Mouse (Mus musculus): Measurements from ENCODE around the gene Hnrnpf.
"Not testable (repeated sequence)": the region's sequence is repeated elsewhere in the genome, so short reads cannot be mapped to it uniquely, and the experiment has no call there.

The Hnrnpf gene

DNA sequence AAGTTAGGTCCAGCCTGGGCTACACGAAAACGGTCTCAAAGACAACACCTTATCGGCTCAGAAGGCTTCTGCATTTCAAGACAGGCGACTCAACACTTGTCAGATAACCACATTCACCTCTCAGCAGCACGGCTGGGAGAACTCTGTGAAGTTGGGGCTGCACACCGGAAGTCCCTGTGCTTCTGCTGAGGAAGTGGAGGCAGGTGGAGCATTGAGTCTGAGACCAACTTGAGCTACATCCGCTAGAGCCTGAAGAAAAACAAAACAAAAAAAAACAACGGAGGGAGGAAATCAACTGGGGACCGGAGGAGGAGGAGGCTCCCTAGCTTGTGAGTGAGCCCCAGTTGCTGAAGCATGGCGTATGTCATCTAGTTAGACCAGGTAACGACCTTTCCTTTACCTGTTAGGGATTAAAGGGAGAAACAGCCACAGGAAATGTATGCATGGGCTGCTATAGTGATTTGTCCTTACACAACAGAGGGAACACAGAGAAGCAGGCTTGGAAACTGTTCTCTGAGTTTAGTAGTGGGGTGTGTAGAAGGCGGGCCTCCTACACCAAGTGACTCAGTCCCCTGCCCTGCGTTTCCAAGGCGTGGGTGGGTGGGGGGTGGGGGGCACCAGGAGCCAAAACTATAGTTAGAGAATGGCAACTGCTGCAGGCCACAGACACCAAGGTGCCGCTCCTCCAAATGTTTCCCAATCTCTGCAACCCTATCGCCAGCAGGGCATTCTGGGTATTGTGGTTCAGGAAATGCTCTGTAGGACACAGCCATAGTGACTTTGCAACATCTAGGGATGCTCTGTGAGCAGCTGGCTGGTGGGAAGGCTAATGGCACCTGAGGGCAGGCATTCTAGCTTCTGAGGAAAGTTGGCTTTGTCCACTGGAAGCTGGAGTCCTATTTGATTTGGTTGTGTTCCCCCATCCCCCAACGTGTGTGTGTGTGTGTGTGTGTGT, at the start of gene Hnrnpf:
Hnrnpf (plus strand) TSS at position 199 of the 955 bp plus-strand sequence.
- Histone ChIP-seq H3K36me3 (ENCODE audit: control insufficient read depth, insufficient read depth, low read length, poor library complexity, severe bottlenecking) (peaks cover 1% of the 10 kb centered on the region; the same call in 1 of the 2 replicates), H3K27me3 (ENCODE audit: control insufficient read depth, insufficient read depth, low read length, poor library complexity, severe bottlenecking) (no peaks in the 10 kb centered on the region)
- peak; percentile 89 for DNase-seq (ENCODE audit: low read depth, low spot score)

DNA sequence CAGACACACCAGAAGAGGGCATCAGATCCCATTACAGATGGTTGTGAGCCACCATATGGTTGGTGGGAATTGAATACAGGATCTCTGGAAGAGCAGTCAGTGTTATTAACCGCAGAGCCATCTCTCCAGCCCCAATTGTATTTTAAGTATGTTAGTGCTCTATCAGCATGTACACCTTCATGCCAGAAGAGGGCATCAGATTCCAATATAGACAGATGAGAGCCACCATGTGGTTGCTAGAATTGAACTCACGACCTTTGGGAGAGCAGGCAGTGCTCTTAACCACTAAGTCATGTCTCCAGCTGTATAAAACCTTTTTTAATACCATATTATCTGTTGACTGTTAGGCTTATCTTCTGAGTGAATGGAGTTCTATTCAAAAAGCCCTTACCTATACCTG, 48.4 kb upstream of the Hnrnpf start:
- H3K27me3 ChIP-seq (ENCODE audit: control insufficient read depth, insufficient read depth, low read length, poor library complexity, severe bottlenecking) = no peaks in the 10 kb centered on the region
- 0 out of 2 replicates have a peak, but pooled peaks cover 2% of the 10 kb centered on the region for H3K36me3 ChIP-seq (ENCODE audit: control insufficient read depth, insufficient read depth, low read length, poor library complexity, severe bottlenecking)
- DNase-seq (ENCODE audit: low read depth, low spot score) = peak; percentile 74

DNA sequence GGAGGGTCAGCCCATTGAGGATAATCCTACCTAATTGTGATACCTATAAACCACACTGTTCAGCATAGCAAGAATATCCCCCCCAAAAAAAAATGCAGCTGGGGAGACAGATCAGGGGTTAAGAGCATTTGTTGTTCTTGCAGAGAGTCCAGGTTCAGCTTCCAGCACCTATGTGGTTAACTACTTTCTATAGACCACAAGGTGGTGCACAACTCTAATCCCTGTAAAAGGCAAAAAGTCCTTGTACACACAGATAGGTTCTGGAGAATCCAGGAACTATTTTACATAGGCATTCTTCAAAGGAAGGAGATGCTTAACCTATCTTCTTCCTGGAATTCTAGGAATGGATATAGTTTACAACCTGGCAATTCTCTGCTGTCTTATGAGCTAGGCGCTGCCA, 42.1 kb upstream of the Hnrnpf start:
- no peak for DNase-seq (ENCODE audit: low read depth, low spot score)
- Histone ChIP-seq H3K27me3 (ENCODE audit: control insufficient read depth, insufficient read depth, low read length, poor library complexity, severe bottlenecking) (no peaks in the 10 kb centered on the region), H3K36me3 (ENCODE audit: control insufficient read depth, insufficient read depth, low read length, poor library complexity, severe bottlenecking) (no peaks in the 10 kb centered on the region)

DNA sequence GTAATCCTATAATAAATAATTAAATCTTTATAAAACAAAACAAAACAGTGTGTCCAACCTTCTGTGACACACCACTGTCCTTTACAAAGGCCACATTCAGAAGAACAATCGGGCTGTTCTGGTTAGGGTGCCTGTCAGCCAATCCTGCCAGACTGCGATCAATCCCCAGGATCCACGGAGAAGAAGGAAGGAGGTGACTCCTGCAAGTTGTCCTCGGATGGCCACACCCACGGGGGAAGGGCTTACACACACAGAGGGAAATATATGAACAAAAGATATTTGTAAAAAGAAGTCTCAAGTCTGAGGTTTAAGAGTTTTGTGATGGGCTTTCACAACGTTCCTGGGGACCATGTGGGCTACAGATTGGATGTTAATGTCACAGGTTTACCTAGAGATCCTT, 38.3 kb upstream of the Hnrnpf start, which contains the start of gene Zfp239:
Zfp239 (plus strand) TSS at position 253 of the 400 bp plus-strand sequence.
- H3K36me3 ChIP-seq (ENCODE audit: control insufficient read depth, insufficient read depth, low read length, poor library complexity, severe bottlenecking) = no peaks in the 10 kb centered on the region
- no peaks in the 10 kb centered on the region for H3K27me3 ChIP-seq (ENCODE audit: control insufficient read depth, insufficient read depth, low read length, poor library complexity, severe bottlenecking)
- no peak for DNase-seq (ENCODE audit: low read depth, low spot score)

DNA sequence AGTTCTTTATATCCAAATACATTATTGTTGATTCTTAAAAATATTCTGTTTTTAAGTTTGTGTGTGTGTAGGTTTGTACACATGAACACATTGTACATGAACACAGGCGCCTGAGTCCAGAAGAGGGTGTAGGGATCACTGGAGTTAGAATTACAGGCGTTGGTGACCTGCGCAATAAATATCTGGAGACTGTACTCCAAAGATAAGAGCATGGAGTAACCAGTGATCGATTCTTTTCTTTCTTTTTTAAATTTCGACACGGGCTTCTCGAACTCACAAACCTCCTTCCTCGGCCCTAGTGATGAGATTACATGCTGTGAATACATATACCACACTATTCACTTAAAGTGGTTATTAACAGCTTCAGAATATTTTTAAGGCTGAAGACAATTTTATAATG, 37.7 kb upstream of the Hnrnpf start:
- DNase-seq (ENCODE audit: low read depth, low spot score) = no peak
- Histone ChIP-seq H3K27me3 (ENCODE audit: control insufficient read depth, insufficient read depth, low read length, poor library complexity, severe bottlenecking) (no peaks in the 10 kb centered on the region), H3K36me3 (ENCODE audit: control insufficient read depth, insufficient read depth, low read length, poor library complexity, severe bottlenecking) (no peaks in the 10 kb centered on the region)

DNA sequence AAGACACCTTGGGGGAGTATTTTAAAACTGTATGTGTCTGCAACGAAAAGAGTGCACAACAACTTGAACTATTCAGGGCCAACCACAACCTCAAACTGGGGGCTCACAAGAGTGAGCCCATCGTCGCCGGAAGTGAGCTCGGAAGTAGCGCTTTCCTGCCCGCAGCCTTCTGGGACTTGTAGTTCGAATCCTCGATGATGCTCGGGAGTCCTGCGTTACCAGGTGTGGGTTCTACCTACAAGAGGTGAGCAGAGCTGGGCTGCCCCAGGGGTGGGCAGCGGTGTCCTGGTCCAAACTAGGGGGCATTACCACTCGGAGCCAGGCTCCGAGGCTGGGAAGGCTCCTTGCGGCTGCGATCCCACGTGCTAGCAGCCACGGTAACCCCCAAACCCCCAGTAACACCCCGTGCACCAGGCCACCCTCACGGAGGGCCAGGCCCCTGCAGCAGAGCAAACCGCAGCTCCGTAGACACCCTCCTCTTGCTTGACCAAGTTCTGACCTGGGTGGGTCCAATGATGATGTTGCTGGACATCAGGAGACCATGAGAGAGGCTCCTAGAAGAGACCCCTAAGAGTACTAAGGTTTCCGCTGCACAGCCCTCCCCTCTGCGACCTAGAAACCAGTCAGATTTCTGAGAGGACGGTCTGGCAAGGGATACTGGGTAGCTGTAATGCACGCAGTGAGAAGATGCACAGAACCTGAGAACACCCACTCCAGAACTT, 37.1 kb upstream of the Hnrnpf start:
- DNase-seq (ENCODE audit: low read depth, low spot score) = peak; percentile 74
- H3K36me3 ChIP-seq (ENCODE audit: control insufficient read depth, insufficient read depth, low read length, poor library complexity, severe bottlenecking) = no peaks in the 10 kb centered on the region
- H3K27me3 ChIP-seq (ENCODE audit: control insufficient read depth, insufficient read depth, low read length, poor library complexity, severe bottlenecking) = no peaks in the 10 kb centered on the region

DNA sequence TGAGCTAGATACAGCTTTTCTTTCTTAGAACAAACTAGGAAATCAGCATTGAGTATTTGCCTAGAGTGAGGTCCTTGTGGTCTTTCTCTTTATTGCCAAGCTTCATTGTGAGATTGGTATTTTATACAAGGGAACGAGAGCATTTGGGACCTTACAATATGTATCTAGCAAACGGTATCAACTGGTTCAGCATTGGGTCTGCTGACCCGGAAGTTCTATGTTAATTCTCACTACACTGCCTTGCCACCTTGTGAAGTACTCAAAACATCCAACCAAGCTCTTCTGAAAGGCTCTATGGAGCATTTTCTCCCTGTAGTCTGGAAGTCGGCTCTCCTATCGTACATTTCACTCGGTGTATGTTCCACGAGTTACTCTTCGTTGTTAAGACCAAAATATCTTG, 36.4 kb upstream of the Hnrnpf start:
- H3K36me3 ChIP-seq (ENCODE audit: control insufficient read depth, insufficient read depth, low read length, poor library complexity, severe bottlenecking) = no peaks in the 10 kb centered on the region
- H3K27me3 ChIP-seq (ENCODE audit: control insufficient read depth, insufficient read depth, low read length, poor library complexity, severe bottlenecking) = no peaks in the 10 kb centered on the region
- no peak for DNase-seq (ENCODE audit: low read depth, low spot score)

DNA sequence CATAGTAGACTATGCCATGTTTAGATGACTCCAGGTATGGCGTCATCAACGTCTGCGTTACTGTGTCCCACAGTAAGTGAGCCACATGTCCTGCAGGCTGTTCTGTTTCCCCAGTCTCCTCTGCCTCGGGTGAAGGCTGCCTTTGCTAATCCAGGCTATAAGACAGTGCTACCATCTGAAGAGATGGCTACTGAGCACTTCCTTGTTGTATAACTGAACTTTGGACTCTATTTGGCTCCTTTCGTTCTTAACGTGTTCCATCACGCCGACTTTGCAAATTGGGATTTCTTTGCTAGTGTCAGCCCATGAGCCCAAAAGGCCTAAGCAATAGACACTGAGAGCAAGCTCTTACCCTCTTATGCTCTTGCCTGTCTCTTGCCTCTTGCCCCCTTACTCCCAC, 31.9 kb upstream of the Hnrnpf start:
- Histone ChIP-seq H3K27me3 (ENCODE audit: control insufficient read depth, insufficient read depth, low read length, poor library complexity, severe bottlenecking) (no peaks in the 10 kb centered on the region), H3K36me3 (ENCODE audit: control insufficient read depth, insufficient read depth, low read length, poor library complexity, severe bottlenecking) (no peaks in the 10 kb centered on the region)
- no peak for DNase-seq (ENCODE audit: low read depth, low spot score)

DNA sequence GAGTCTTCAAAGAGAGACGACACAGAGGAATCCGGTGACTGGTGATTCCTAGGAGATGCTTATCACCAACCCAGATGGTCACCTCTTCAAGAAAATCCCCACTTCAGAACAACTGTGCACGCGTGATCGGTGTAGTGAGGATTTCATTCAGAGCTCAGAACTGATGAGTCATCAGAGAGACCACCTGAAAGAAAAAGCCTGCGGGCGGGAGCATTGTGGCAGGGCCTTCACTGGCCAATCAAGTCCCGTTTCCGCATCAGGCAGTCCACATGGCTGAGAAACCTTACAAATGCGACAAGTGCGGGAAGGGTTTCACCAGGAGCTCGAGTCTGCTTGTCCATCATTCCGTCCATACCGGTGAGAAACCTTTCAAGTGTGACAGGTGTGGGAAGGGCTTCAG, 29.1 kb upstream of the Hnrnpf start:
- H3K27me3 ChIP-seq (ENCODE audit: control insufficient read depth, insufficient read depth, low read length, poor library complexity, severe bottlenecking) = no peaks in the 10 kb centered on the region
- H3K36me3 ChIP-seq (ENCODE audit: control insufficient read depth, insufficient read depth, low read length, poor library complexity, severe bottlenecking) = no peaks in the 10 kb centered on the region
- DNase-seq (ENCODE audit: low read depth, low spot score) = no peak

DNA sequence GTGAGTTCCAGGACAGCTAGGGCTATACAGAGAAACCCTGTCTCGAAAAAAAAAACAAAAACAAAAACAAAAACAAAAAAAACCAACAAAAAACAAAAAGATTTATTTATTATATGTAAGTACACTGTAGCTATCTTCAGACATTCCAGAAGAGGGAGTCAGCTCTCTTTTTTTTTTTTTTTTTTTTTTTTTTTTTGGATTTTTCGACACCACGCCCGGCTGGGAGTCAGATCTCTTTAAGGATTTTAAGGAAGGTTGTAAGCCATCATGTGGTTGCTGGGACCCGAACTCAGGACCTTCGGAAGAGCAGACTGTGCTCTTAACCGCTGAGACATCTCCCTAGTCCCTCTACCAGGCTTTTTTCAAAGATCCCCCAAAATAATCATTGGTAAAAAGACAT, 26.7 kb upstream of the Hnrnpf start:
- not testable (repeated sequence) for DNase-seq (ENCODE audit: low read depth, low spot score); H3K36me3 ChIP-seq (ENCODE audit: control insufficient read depth, insufficient read depth, low read length, poor library complexity, severe bottlenecking); H3K27me3 ChIP-seq (ENCODE audit: control insufficient read depth, insufficient read depth, low read length, poor library complexity, severe bottlenecking)

DNA sequence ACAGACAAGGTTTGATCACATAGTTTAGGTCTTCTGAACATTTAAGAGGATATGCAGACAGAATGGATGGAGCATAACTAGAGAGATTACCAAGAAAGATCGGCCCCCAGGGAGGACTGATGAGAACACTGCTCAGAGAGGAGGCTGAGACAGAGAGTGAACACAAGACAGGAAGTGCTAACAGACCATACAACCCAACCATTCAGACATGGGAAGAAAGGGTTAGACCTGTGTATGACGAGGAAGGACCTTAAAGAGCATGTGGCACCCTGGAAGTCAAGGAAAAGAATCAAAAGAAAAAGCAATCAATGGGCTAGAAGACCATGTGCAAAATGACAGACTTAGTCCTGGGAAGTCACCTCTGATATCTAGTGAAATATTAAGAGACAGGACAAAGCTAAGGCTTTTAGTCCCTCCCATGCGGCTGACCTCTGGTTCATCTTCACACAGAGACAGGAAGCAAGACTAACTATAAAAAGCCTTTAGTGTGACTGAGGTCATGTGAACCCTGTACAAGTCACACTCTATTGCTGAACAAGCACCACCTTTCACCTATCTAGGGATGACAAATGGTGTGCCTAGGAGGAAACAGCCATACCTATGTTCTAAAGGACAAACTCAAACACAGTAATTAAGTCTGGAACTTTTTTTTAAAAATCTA, 25.4 kb upstream of the Hnrnpf start:
- H3K27me3 ChIP-seq (ENCODE audit: control insufficient read depth, insufficient read depth, low read length, poor library complexity, severe bottlenecking) = no peaks in the 10 kb centered on the region
- DNase-seq (ENCODE audit: low read depth, low spot score) = peak; percentile 89
- H3K36me3 ChIP-seq (ENCODE audit: control insufficient read depth, insufficient read depth, low read length, poor library complexity, severe bottlenecking) = no peaks in the 10 kb centered on the region

DNA sequence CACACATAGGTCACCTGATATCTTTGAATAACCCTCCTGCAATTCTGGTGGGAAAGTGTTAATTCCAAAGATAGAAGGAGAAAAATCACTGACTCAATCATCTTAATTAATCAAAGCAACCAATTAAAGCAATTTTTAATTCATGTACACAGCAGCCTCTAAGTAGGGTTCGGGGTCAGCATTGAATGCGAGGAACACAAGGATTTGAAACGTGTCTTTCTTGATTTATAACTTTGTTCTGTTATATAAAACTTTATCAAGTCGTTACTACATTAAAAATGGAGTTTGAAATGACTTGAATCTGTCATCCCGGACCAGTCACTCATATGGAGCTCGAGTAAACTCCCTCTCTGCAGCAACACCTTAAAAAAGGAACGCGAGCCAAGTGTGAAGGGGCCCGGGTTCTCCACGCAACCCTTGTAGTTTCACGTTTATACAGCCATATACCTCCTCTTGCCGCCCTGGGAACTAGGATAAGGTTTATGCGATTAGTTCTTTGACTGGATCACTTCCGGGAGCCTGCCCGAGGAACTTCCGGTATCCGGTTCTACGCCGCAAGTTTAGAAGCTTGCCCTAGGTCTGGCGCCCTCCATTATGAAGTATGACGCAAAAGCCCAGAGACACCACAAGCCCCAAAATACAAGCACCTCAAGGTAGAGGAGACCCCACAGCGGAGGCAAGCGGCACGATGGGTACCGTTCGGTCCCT, 21.3 kb upstream of the Hnrnpf start:
- Histone ChIP-seq H3K27me3 (ENCODE audit: control insufficient read depth, insufficient read depth, low read length, poor library complexity, severe bottlenecking) (no peaks in the 10 kb centered on the region), H3K36me3 (ENCODE audit: control insufficient read depth, insufficient read depth, low read length, poor library complexity, severe bottlenecking) (no peaks in the 10 kb centered on the region)
- DNase-seq (ENCODE audit: low read depth, low spot score) = peak; percentile 94

DNA sequence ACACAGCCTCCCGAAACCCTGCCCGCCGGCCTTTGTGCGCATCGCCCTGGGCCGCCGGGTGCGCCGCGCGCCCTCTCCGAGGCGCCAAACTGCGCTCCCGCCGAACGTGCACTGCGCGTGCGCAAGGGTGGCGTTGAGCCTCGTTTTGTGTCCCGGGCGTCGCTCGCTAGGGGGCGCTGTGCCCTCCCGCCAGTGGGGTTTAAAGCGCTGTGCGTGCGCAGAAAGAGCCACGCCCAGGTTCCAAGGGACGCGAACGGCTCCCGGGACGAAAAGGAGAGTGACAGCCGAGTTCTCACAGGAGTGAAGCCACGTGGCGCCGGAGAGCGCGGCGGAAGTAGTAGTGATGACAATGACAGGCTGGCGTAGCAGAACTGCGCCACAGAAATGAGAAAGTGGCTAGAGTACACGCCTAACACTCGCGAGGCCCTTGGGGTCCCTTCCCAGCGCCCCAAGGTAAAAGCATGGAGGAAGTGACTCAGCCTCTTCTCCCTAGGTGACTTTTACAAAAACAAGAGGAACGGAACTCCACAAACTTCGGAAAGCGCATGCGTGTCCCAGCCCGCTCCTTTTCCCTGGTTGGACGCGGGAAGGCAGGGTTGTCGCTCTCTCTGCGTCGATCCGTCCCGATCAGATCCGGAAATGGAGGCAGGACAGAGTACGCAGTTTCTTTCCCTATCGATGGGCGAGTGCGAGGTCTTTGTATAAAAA, 20.6 kb upstream of the Hnrnpf start:
- no peaks in the 10 kb centered on the region for H3K27me3 ChIP-seq (ENCODE audit: control insufficient read depth, insufficient read depth, low read length, poor library complexity, severe bottlenecking)
- peak; percentile 99 for DNase-seq (ENCODE audit: low read depth, low spot score)
- H3K36me3 ChIP-seq (ENCODE audit: control insufficient read depth, insufficient read depth, low read length, poor library complexity, severe bottlenecking) = no peaks in the 10 kb centered on the region

DNA sequence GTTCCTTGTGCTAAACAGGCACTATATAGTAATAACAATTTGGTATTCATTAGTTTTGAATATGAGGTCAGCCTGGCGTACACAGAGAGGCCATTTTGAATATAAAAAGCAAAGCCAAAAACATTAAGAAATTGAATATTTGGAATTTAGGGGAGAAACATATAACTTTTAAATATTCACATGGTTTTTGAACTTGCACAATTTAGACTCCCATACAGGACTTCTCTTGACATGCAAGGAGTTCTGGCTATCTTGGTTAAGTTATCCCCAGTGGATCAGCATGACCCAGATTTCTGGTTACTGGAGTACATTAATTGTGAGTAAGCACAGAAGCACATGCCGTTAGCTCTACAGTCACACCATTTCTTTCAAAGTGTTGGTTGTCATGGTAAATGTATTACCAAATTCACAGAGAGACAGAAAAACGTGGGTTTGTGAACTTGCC, 19.7 kb upstream of the Hnrnpf start:
- no peaks in the 10 kb centered on the region for H3K27me3 ChIP-seq (ENCODE audit: control insufficient read depth, insufficient read depth, low read length, poor library complexity, severe bottlenecking)
- peak; percentile 34 for DNase-seq (ENCODE audit: low read depth, low spot score)
- H3K36me3 ChIP-seq (ENCODE audit: control insufficient read depth, insufficient read depth, low read length, poor library complexity, severe bottlenecking) = no peaks in the 10 kb centered on the region

Measured in splenic B cell, adult 2 months (primary cell).